Mouse (Mus musculus): Measurements from ENCODE around the gene F13b.

GRCm38 (mm10) chr1:139455226-139455869 is 46.2 kb upstream of the F13b start:
- TF ChIP-seq HCFC1 (IDR thresholded peaks at IDR 0.05; ENCODE audit: borderline replicate concordance, insufficient read depth, low read length): no peak
- no peak for TF ChIP-seq ZC3H11A (IDR thresholded peaks at IDR 0.05; ENCODE audit: borderline replicate concordance, low read depth, low read length)
- no peak for TF ChIP-seq MAFK (IDR thresholded peaks at IDR 0.05; ENCODE audit: insufficient read depth, low read depth, low read length)
- no peak for TF ChIP-seq CHD2 (IDR thresholded peaks at IDR 0.05; ENCODE audit: low read depth, low read length)
- TF ChIP-seq ZNF384 (IDR thresholded peaks at IDR 0.05; ENCODE audit: low read depth, low read length): no peak
